Mouse (Mus musculus) heart, adult 11 months (tissue): ENCODE measurements at regions not wholly inside any gene's neighbourhood (a gene's known extent, or its start where the extent isn't known, plus 50 kb on each side); places are given as distances from the start of the nearest gene placed in this dataset.

ENCODE experiments used
- DNase-seq: peaks from one replicate; pipeline ENCODE4 v3.0.0; 2022

DNA sequence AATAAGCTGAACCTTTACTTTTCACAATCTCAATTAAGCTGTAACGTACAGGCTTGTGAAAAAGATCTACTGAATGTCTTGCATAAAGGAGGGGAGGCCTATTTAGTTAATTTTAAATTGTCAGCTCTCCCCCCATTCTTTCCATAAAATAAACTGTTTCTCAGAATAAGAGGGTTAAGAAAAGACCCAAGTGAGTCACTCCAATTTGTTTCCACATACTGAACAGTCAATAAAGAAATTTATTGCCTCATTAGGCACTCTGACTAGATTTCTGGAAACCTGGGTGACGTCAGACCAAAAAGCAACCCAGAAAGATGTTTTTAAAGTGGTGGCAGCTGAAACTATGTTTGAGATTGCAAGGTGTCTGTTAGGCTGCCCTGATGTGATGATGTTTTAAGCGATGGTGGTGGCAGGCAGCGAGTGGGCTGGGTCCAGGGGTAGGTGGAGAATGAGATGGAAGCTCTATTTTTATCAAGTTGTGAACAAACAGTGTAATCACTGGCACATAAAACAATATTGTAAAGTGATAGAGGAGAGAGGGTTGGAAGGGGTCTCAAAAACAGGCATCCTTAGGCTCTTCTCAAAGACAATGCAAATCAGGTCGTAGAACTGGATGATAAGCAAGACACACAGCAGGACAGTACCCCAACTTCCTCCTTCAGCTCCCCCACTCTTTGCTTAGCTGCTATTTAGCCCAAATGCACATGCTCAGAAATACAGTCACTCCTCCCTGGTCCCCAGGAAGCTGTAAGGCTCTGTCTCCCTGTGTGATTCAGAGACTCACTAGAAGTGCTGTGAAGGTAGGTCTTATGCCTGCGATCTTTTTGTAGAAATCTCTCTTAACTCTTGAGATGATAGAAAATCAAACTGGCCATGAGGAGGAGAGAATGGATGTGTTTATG is 288.0 kb downstream of the Usp25 start:
- DNase-seq = peak; percentile 84

DNA sequence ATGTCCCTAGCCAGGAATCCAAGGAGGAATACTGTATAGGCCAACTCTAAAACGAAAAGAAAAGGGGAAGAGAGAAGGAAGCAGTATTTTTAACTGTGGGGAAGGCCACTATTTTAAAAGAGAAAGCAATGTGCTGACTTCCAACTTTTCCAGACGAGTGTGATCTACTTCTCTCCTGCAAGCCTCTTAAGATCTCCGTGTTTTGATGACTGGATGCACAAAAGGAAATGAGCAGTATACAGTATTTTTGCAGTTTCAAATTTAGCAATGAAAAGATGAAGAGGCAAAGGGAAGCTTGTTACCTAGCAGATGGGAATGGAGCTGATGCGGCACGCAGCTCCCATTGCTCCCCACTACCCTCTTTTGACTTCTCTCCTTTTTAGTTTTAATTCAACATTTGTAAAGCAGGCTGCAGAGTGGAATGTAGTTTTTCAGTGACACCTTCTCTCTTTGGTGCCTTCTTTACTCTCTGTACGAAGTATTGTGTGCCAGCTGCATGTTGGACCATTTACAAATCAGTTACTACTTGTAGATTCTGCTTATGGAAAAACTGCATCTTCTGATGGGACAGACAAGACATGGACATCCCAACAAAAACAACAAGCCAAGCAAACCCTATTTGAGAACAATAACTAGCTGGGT is 287.2 kb downstream of the Usp25 start:
- DNase-seq = peak; percentile 67

DNA sequence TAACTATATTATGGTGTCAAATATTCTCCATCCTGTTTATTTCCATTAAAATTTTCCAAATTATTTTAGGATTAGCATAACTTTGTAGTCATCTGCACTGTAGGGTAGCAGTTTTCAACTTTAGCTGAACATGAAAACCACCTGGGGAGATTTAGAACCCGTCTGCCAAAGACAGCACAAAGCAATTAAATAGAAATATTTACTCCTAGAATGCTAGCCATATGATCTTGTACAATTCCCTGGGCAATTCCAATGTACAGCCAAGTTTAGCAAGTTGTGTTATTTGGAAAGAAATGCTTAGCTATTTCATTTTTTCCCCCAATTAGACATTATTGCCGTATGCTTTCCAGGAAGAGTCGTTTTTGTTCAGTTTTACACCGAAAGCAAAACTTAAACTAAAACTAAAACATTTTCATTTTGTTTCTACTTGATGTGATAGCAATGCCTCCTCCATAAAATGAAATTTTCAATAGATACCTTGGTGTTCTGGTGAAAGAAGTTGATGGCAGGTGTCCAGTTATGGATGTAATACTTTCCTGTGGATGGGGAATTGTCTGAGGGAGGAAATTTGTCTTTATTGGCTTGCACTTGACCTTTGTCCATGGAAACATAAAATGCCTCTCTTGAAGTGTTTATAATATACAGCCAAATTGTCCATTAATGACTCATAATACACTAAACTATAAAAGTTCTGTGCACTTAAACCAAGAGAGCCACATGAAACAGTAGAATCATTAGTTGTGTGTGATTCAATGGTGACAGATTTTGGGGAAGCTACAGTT is 282.3 kb downstream of the Usp25 start:
- no peak for DNase-seq

DNA sequence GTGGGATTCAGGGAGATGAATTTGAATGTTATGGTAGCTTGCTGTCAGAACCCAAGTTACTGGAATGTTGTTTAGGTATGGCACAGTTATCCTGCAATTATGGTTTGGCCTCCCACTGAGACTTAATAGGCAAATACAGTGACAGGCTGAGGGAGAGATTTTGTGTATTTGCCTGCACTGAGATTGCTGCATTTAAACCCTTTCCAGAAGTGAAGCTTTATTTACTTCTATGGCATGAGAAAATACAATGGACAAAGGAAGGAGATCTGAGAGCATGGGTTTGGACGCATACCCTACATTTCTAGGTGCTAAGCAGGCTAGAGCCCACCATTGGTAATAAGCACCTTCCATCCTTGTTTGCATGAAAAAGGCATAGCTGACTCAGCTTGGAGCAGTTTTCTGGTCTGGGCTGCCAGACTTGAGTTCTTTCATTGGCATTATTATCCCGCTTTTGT is 278.8 kb downstream of the Usp25 start:
- DNase-seq = no peak

DNA sequence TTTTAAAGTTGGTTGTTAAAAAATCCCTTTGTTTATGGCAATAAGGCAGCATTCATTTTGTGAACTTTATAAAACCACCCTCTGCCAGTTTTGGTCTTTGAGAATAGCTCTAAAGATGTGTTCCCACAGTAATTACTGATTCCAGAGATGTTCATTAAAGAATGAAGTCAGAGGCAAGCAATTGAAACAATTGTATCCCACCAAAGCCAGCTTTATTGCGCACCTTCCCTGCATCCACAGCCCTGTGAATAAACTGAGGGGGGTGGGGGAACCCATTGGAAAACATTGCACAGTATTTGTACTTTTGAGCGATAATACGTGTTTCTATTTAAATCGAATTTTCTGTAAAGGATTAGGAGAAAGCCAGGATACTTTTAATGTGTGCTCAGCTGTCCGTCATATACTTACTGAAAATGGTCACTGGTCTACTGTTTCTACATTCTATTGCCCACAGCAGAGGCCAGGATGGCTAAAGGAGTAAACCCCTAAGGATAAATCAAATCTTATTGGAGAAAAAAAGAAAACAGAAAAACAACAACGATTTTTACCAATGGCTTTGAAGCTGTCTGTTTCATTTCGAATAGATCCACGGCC is 278.3 kb downstream of the Usp25 start:
- no peak for DNase-seq

DNA sequence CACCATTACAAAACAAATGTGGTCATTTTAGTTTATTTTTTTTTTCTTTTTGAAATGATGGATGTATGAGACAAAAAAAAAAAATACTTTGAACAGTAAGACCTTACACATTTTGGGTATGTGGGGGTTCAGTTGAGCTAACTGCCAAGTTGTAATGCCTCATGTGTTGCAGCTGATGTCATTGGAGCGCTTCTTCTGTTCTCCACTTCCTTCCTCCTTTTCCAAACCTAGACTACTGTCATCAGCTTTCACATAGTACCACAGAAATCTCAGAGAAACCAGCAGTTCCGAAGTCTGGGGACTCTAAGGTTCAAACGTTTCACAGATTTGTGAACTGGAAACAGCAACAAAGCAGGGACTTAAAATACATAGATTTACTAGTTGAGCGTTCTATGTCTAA is 270.7 kb downstream of the Usp25 start:
- peak; percentile 85 for DNase-seq

DNA sequence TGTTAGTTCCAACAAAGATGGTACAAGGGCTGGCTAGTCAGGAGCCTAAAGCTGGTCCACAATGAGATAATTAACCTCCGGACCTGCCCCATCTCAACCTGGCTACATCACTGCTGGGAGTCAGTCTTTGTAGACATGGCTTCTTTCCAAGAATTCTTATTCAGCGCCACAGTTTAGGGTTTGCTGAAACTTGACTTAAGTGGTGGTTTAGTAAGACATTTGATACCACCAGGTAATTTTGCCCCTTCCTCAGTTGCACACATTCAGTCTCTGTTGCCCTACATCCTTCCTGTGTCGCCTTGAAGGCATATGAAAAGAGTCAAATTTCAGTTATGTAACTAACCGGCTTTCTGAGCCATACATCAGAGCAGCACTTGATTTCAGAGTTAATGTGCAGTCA is 266.4 kb downstream of the Usp25 start:
- no peak for DNase-seq

DNA sequence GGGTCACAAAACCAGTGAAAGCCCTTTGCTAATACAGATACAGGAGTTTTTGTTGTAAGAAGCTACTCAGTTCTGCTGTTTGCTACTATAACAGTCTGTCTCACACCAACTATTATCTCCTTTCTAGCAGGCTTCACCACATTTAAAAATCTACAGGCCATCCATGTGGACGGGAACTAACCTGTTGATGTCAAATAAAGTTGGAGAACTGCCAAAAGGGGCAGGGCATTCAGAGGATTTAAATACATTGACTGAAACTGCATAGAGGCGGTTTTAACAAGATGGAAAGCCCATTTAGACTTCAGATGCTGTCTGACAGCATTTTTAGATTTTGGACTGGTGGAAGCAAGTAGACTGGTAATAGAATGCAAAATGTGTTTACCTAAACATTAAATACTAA is 266.0 kb downstream of the Usp25 start:
- no peak for DNase-seq

DNA sequence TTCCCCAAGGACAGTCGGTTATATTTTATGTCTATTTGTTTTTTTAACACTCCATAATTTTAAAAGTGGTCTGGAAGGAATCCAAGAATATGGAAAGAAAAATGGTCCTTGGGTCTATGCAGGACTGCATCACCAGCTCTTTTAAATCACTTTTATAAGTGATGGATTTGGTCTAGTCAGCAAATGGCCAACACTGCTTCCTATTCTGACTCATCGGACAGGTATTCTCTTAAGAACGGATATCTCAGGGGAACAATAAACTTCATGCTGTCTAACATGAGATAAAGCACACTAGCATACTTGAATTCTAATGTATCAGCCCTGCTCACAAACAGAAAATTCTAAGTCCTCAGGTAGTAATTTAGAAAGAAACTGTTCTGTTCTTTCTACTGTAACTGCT is 259.8 kb downstream of the Usp25 start:
- no peak for DNase-seq

DNA sequence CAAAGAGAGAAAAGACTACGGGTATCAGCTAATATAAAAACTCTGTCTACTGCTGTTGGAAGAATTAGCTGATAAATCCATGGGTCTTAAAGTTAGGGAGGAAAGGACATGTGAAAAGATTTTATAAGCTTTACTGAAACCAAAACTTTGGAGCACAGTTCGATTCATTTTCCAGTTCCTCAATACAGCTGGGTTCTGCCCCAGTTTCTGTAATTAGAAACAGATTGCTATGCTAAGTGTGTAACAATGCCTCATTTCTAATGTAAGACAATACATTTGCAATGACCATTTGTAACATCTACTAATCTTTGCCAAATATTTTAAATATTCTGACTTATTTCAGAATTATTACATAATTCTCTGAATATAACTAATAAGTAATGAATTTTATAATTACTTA is 255.4 kb downstream of the Usp25 start:
- no peak for DNase-seq

DNA sequence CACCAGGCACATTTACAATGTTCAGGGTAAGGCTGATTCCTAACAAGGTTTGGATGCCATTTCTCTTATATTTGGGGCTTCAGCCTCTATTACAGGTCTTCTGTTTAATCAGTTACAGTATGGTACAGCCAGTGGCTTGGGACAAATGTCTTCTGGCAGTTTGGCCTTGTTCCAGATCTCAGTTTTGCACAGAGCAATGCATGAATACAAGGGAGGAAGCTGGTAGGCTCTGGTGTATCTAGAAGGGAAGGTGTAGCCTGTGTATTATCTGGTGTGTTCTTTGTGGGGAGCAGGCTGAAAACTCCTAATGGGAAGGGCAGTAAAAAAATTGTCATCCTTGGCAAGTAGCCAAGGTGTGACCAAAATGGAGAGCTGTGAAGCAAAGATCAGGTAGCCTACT is 254.2 kb downstream of the Usp25 start:
- peak; percentile 81 for DNase-seq

DNA sequence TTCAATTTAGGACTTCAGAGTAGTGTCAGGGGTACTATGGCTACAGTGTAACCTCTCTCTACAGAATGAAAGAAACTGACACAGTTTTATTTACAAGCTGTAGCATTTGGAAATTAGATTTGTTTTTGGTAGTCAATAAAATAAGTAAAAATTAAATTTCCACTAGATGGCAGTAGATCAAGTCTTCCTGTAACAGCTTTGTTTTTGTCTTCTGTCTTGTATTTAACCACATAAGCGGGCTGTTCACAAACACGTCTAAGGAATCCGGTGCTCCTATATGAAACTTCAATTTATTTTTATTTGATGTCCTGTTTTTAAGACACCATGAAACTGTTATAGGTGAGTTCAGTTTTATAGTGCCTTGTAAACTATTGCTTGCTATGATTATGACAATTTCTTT is 238.8 kb downstream of the Usp25 start:
- DNase-seq = no peak

DNA sequence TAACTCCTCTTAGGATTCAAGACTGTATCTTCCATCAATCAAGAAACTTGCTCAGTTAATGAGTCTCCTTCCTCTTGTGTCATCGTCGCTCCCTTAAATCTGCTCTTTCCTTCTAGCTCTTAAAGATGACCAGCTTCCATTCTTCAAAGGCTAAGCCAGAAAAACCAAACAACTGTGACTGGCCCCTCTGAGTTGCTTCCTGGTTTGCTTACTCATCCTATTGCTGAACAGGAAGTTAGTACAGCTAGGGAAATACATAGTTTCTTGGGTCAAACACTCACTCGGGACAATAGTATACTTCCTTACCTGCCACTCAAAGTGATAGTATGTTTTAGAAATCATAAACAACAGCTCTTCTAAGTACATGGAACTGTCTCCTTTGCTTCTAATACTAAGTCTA is 237.9 kb downstream of the Usp25 start:
- no peak for DNase-seq

DNA sequence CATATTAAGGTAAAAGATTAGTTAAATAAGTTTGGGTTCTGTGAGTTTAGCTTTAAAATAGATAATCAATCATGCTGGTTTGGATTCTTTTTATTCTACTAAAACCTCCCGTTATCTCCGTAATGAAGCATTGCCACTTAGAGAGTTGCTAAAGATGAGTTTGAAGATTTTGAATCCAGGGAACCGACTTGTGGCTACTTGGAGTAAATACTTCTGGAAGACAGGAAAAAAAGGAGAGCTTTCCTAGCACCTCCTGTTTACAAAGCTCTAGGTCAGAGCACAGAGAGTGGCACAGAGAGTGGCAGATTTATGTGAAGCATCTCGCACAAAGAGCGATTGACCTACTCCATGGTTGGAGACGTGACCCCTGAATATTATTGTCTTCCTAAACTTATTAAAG is 227.4 kb downstream of the Usp25 start:
- DNase-seq = peak; percentile 18

DNA sequence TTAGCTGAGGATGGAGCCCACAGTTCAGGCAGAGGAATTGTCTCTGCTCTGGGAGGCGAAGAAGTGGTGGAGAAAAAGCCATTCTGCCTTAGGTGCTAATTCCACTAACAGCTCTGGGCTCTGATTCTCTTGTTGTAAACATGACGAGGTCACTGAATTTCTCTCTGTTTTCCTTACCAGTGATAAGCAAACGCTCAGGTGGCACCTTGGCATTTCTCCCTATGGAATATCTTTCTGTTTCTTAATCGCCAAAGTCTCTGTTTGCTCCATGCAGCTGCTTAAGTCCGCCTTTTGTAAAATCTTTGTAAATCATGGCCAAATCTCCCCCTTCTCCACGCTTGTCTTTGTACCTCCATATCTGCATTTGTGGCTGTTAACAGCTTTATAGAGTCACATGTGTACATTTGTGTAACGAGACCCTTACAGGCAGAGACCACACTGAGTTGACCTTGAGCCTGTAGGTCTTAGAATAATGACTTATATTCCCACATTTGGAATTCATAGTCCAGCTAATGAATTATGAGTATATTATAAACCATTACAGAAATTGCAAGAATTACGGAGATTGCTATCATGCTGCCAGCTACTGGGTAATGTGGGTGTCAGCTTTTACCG is 225.8 kb downstream of the Usp25 start:
- DNase-seq = peak; percentile 35

DNA sequence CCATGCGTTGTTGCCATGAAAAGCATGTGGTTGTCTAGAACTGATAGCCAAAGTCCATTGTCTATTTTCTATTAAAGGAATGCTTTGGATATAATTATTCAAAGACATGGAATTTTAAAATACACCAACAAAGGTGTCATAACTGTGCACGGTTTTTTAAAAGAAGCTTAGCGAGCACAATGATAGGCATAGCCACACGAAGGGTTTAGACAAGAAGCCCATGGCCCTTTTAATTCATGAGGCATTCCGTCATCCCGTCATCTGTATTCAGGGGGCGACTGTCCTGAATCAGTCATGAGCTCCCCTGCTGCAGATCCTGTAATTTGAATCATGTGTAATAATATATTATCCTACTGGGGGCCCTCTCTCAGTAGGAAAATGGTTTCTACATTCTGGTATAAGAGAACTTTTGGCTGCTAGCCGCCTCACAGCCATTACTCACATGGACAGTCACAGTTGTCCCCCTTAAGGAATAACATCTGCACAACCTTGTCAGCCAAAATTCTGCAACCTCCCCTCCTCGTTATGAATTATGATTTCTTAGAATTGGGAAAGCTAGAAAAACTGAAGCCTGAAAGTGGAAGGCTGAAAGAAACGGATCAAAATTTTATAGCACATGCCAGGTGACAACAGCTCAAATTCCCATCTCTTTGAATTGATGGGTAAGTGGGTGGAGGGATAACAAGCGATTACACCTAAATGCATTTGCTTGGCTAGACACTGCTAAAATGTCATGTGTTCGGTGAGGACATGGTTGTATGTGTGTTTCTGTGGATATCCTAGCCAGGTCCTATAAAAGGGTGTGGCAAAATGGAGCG is 225.1 kb downstream of the Usp25 start:
- DNase-seq = peak; percentile 69

DNA sequence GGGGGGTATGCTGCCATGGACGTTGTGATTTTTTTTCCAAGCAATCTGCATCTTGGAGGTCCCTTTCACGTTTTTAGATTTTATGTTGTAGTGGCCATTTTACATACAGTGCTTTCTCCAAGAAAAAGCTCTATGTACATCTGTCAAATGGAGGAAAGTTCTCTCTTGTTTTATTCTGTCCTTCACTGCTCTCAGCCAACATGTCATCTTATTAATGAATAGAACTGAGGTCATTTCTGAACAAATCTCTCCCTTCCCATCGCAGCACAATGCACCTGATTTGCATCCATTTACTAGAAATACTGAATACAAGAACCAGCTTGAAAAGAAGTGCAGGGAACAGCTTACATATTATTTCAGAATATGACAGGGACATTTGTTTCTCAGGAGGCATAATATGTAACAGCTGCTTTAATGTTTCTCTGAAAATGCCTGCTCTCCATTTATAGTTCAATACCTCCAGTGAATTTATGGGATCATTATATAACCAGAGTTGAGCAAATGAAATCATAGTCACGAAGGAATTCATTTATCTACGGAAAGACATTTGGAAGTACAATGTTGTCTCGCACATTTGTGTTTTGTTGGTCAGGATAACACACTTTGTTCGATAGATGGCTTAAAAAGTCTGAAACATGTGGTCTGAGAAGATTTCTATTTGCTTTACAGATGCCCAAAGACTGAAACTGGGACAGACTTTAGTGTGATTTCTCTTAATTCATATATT is 224.3 kb downstream of the Usp25 start:
- no peak for DNase-seq

DNA sequence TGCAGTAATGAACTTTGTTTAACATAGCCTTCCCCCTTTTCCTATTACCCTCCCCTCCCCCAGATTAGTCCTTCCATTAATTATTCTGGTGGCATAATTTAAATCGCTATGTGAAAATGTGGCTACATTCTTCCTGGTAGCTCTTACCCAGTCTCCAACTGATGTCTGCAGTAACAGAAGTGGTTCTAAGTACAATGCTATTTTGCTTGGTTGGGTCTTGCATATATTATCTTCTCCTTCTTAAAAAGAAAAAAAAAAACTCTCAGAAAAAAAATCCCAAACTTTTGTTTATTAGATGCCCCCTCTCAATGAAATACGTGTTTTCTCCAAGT is 223.7 kb downstream of the Usp25 start:
- no peak for DNase-seq

DNA sequence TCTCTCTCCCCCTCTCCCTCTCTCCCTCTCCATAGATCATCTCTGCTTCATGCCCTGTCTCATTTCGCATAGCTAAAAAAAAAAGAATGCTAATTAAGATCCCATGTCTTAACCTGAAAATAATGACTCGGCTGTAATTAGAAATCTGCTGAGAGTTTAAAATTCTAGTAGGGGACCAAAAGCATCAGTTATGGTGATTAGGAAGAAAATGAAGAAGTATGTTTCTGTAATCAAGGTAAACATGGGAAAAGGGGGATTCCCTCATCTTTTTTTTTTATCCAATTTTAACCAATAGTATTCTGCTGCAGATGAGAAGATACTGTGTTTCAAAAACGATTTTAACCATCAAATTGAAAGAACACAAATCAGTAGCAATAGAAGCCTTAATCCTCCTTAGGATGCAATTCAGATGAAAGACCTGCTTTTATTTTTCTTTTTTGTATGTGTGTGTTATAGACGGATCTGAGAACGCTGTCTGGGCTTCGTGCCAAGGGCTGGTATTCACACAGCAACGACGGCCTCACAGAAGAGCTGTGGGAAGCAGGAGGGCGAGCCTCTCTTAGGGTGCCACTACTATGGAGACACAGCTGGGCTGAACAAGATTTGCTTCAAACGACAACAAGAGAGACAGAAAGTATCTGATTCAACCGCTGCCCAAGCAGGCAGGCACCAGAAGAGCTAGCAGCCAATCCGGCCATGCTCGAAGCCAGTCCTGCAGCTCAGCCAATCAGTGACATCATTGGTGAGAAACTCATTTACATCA is 223.2 kb downstream of the Usp25 start:
- DNase-seq = peak; percentile 86

DNA sequence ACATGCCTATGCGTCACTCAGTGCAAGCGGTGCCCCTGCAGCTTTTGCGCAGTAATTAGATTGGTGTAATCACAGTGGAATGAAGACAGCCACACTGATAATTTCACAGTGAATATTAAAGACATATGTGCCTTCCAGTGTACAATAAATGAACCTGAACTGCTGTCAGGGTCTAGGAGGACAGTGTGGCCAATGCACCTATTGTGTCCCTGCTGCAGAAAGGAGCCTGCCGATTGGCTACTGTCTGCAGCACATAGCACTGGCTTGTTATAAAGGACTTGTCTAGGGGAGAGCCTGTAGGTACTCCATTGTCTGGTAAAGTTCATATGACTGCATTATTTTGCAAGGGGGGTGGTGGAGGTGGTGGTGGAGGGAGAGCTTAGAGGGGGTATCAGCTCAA is 222.5 kb downstream of the Usp25 start:
- no peak for DNase-seq

DNA sequence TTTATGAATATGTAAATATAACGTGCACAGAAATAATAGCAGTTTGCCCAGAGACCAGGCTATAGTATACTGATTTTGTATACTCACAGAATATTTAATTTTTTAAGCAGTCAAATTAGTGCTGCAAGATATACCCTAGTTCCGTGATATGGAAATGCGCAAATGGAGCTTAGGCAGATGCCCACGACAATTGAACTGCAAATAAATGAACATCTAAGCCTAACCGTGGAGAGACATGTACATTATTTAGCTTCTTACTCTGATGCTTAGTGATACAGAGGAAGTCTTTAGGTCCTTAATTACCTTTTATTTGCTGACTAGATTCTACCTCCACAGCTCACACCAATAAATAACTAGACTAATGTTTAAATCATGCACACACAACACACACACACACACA is 221.9 kb downstream of the Usp25 start:
- DNase-seq = no peak
